Mouse (Mus musculus) CH12.LX (cell line): ENCODE data around the gene Znrd1.

Experiments used
- CTCF ChIP-seq, 2 experiments: IDR thresholded peaks in 1 of 2; conservative IDR thresholded peaks in 1 of 2; 2 replicates each; pipeline ENCODE4 v1.5.1; 2011 to 2012; ENCODE audit warnings: low read depth in 2 of 2, low read length in 2 of 2, improper control_type of control experiment in 1 of 2, inconsistent platforms in 1 of 2, mild to moderate bottlenecking in 1 of 2, moderate library complexity in 1 of 2
- ETS1 ChIP-seq: conservative IDR thresholded peaks from 2 replicates; pipeline ENCODE4 v1.6.1; 2012; ENCODE audit warnings: low read depth, mild to moderate bottlenecking, inconsistent platforms, low read length, improper control_type of control experiment, moderate library complexity
- POLR2AphosphoS2 ChIP-seq: IDR thresholded peaks from 2 replicates; pipeline ENCODE4 v1.6.1; 2011; ENCODE audit warnings: low read depth, low read length, improper control_type of control experiment
- ZKSCAN1 ChIP-seq: IDR thresholded peaks from 2 replicates; pipeline ENCODE4 v1.6.1; 2012; ENCODE audit warnings: low read depth, inconsistent platforms, low read length, improper control_type of control experiment, borderline replicate concordance

DNA sequence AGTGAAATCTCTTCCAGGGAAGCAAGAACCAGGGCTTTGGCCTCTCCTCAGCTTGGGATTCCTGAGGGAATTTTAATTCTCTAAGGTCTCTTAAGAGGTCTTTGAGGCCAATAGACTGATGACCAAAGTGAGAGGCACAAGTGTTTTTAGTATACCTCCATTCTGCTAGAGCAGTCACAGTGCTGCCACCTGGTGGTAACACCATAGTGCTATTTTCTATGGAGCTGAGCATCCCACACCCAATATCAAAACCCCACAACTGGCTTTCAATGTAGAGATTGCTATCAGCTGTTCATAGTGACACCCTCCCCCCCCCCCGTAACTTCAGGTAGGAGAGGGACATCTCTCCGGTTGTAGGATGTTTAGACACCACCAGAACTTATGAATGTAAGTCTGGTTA, 44.3 kb downstream of the Znrd1 start:
- TF ChIP-seq CTCF (conservative IDR thresholded peaks at IDR 0.05 in 1 of 2, IDR thresholded peaks at IDR 0.05 in 1 of 2; ENCODE audit: low read depth in 2 of 2, low read length in 2 of 2) (peak; percentile 66 to 89), POLR2AphosphoS2 (no peak), ETS1 (no peak), ZKSCAN1 (no peak)
